Mouse (Mus musculus) G1E-ER4 (cell line): Measurements from ENCODE around the gene Glb1l3. TPM values are rescaled to one million over a fixed set of nuclear protein-coding genes. Genes with fewer than 3 reads are reported as not detected.

Experiments
- GATA1 ChIP-seq: IDR thresholded peaks from one replicate; pipeline ENCODE4 v1.8.0; 2012; ENCODE audit warnings: low read length, inconsistent platforms
- polyA plus RNA-seq: library from polyadenylated mRNA; stranded (reverse); fragments of >175 nt; gene quantifications from 2 replicates; pipeline ENCODE4 v1.2.3, GENCODE M21; 2012

Glb1l3 gene
- not detected in 2 replicates for polyA plus RNA-seq

GRCm38 (mm10) chr9:26860751-26861150 is at the start of gene Glb1l3:
TSS of gene Glb1l3 (minus strand) at chr9:26860890.
- TF ChIP-seq GATA1 = no peak

GRCm38 (mm10) chr9:26831089-26831488 is 29.6 kb downstream of the Glb1l3 start:
- TF ChIP-seq GATA1 = no peak

GRCm38 (mm10) chr9:26819942-26820341 is 40.7 kb downstream of the Glb1l3 start:
- no peak for TF ChIP-seq GATA1

GRCm38 (mm10) chr9:26808735-26809134 is 52.0 kb downstream of the Glb1l3 start:
- TF ChIP-seq GATA1 = no peak

GRCm38 (mm10) chr9:26805935-26806666 is 54.6 kb downstream of the Glb1l3 start, which contains the start of gene Glb1l2:
TSS of gene Glb1l2 (minus strand) at chr9:26806468.
- TF ChIP-seq GATA1 = no peak

- no peak for TF ChIP-seq GATA1
Measured at GRCm38 (mm10) chr9:26804321-26804720, 56.4 kb downstream of the Glb1l3 start.

GRCm38 (mm10) chr9:26800357-26800756 is 60.3 kb downstream of the Glb1l3 start:
- no peak for TF ChIP-seq GATA1

- no peak for TF ChIP-seq GATA1
Measured at GRCm38 (mm10) chr9:26798731-26799130, 62.0 kb downstream of the Glb1l3 start.

GRCm38 (mm10) chr9:26798205-26798604 is 62.5 kb downstream of the Glb1l3 start:
- no peak for TF ChIP-seq GATA1

GRCm38 (mm10) chr9:26792829-26793228 is 67.9 kb downstream of the Glb1l3 start:
- TF ChIP-seq GATA1 = no peak

GRCm38 (mm10) chr9:26783414-26783975 is 77.2 kb downstream of the Glb1l3 start:
- no peak for TF ChIP-seq GATA1

- no peak for TF ChIP-seq GATA1
Measured at GRCm38 (mm10) chr9:26778421-26778820, 82.3 kb downstream of the Glb1l3 start.

- no peak for TF ChIP-seq GATA1
Measured at GRCm38 (mm10) chr9:26776122-26776902, 84.4 kb downstream of the Glb1l3 start.

- no peak for TF ChIP-seq GATA1
Measured at GRCm38 (mm10) chr9:26775700-26776099, 85.0 kb downstream of the Glb1l3 start.

GRCm38 (mm10) chr9:26768181-26768580 is 92.5 kb downstream of the Glb1l3 start:
- no peak for TF ChIP-seq GATA1

Other genes with a start within 250 kb of the Glb1l3 start
- gene B3gat1, start 127.2 kb downstream of the Glb1l3 start, polyA plus RNA-seq = not detected in 2 replicates
- not detected in 2 replicates for gene Glb1l2, start 54.4 kb downstream of the Glb1l3 start, polyA plus RNA-seq
- not detected in 2 replicates for gene Gm1110, start 62.2 kb upstream of the Glb1l3 start, polyA plus RNA-seq
- gene Acad8, start 138.7 kb upstream of the Glb1l3 start, polyA plus RNA-seq = 0.83 and 1.4 TPM in 2 replicates
- 2.5 and 4.3 TPM in 2 replicates for gene Thyn1, start 138.8 kb upstream of the Glb1l3 start, polyA plus RNA-seq
- 31.3 and 39.3 TPM in 2 replicates for gene Vps26b, start 169.2 kb upstream of the Glb1l3 start, polyA plus RNA-seq
- 4.0 and 4.3 TPM in 2 replicates for gene Ncapd3, start 169.3 kb upstream of the Glb1l3 start, polyA plus RNA-seq